Mouse (Mus musculus): Measurements from ENCODE around the gene Bloc1s6. TPM values are rescaled to one million over a fixed set of nuclear protein-coding genes. Genes with fewer than 3 reads are reported as not detected.
A peak's percentile ranks its signal among the peaks of the same experiment; 100 is the strongest.

Gene Bloc1s6
- polyA plus RNA-seq (2015; fragmentation: Nextera tagmentation; extraction: Ambion mirVana) = 32.2 and 35.8 TPM in 2 replicates

- WGBS = under 1% methylated on average over 50 of the region's 59 CpGs
- H3K9ac ChIP-seq = peak within 1 kb of the TSS; percentile 96
- H3K27me3 ChIP-seq (replicated peaks) = peaks cover 25% of the 10 kb centered on the region
- peak within 1 kb of the TSS; percentile 93 for H3K4me3 ChIP-seq
- H3K4me2 ChIP-seq = peak within 1 kb of the TSS; percentile 84
- peak within 1 kb of the TSS; percentile 95 for H3K27ac ChIP-seq (replicated peaks)
- peaks cover 10% of the 10 kb centered on the region for H3K4me1 ChIP-seq
- peak; percentile 80 for ATAC-seq (ENCODE audit: extremely low read depth, insufficient number of reproducible peaks, low FRiP score, low TSS enrichment)
- H3K36me3 ChIP-seq = peaks cover 11% of the 10 kb centered on the region
- H3K9me3 ChIP-seq = no peaks in the 10 kb centered on the region
These were observed at the start of gene Bloc1s6 for GRCm38 (mm10) chr2:122737894-122738830. Bloc1s6 (plus strand) TSS chr2:122738503.

- no peak for ATAC-seq (ENCODE audit: extremely low read depth, insufficient number of reproducible peaks, low FRiP score, low TSS enrichment)
- Histone ChIP-seq H3K4me2 (no peak overlapping the region), H3K4me1 (peaks cover 15% of the 10 kb centered on the region), H3K4me3 (no peak overlapping the region), H3K9ac (no peak overlapping the region), H3K36me3 (no peaks in the 10 kb centered on the region), H3K27me3 (replicated peaks) (no peaks in the 10 kb centered on the region), H3K27ac (replicated peaks) (no peak overlapping the region), H3K9me3 (no peaks in the 10 kb centered on the region)
- WGBS = 80% methylated on average over 2 of the region's 2 CpGs
These were observed 40.8 kb upstream of the Bloc1s6 start for GRCm38 (mm10) chr2:122697526-122697925.

- Histone ChIP-seq H3K4me3 (peak overlapping the region; percentile 75), H3K27ac (replicated peaks) (no peak overlapping the region), H3K27me3 (replicated peaks) (peaks cover 3% of the 10 kb centered on the region; the same call in 1 of the 2 replicates), H3K4me1 (peaks cover 15% of the 10 kb centered on the region), H3K9me3 (no peaks in the 10 kb centered on the region), H3K36me3 (no peaks in the 10 kb centered on the region), H3K9ac (peak overlapping the region; percentile 90), H3K4me2 (peak overlapping the region; percentile 89)
- no peak for ATAC-seq (ENCODE audit: extremely low read depth, insufficient number of reproducible peaks, low FRiP score, low TSS enrichment)
- 66% methylated on average over 8 of the region's 8 CpGs for WGBS
These were observed 37.3 kb upstream of the Bloc1s6 start for GRCm38 (mm10) chr2:122701012-122701411.

- Histone ChIP-seq H3K9ac (peak overlapping the region; percentile 90), H3K27me3 (replicated peaks) (peaks cover 3% of the 10 kb centered on the region; the same call in 1 of the 2 replicates), H3K4me3 (peak overlapping the region; percentile 75), H3K9me3 (no peaks in the 10 kb centered on the region), H3K36me3 (no peaks in the 10 kb centered on the region), H3K27ac (replicated peaks) (peak overlapping the region; percentile 66; the same call in 1 of the 2 replicates), H3K4me1 (peaks cover 15% of the 10 kb centered on the region), H3K4me2 (peak overlapping the region; percentile 89)
- ATAC-seq (ENCODE audit: extremely low read depth, insufficient number of reproducible peaks, low FRiP score, low TSS enrichment) = no peak
- WGBS = under 1% methylated on average over 15 of the region's 15 CpGs
These were observed 36.5 kb upstream of the Bloc1s6 start for GRCm38 (mm10) chr2:122701871-122702180.

- peak within 1 kb of the TSS; percentile 90 for H3K9ac ChIP-seq
- peaks cover 15% of the 10 kb centered on the region for H3K4me1 ChIP-seq
- no peaks in the 10 kb centered on the region for H3K9me3 ChIP-seq
- H3K36me3 ChIP-seq = no peaks in the 10 kb centered on the region
- H3K4me3 ChIP-seq = peak within 1 kb of the TSS; percentile 75
- H3K27ac ChIP-seq (replicated peaks) = peak within 1 kb of the TSS; percentile 66
- H3K27me3 ChIP-seq (replicated peaks) = peaks cover 3% of the 10 kb centered on the region; the same call in 1 of the 2 replicates
- under 1% methylated on average over 105 of the region's 111 CpGs for WGBS
- ATAC-seq (ENCODE audit: extremely low read depth, insufficient number of reproducible peaks, low FRiP score, low TSS enrichment) = peak; percentile 90
- H3K4me2 ChIP-seq = peak within 1 kb of the TSS; percentile 89
These were observed 35.9 kb upstream of the Bloc1s6 start, which contains the start of gene Slc30a4 for GRCm38 (mm10) chr2:122702181-122703036. Slc30a4 (minus strand) TSS chr2:122702663.

- peaks cover 17% of the 10 kb centered on the region for H3K4me1 ChIP-seq
- no peaks in the 10 kb centered on the region for H3K36me3 ChIP-seq
- no peak overlapping the region for H3K9ac ChIP-seq
- H3K9me3 ChIP-seq = no peaks in the 10 kb centered on the region
- H3K4me2 ChIP-seq = no peak overlapping the region
- H3K4me3 ChIP-seq = no peak overlapping the region
- no peak overlapping the region for H3K27ac ChIP-seq (replicated peaks)
- 75% methylated on average over 2 of the region's 2 CpGs for WGBS
- ATAC-seq (ENCODE audit: extremely low read depth, insufficient number of reproducible peaks, low FRiP score, low TSS enrichment) = no peak
- peaks cover 3% of the 10 kb centered on the region; the same call in 1 of the 2 replicates for H3K27me3 ChIP-seq (replicated peaks)
These were observed 33.7 kb upstream of the Bloc1s6 start for GRCm38 (mm10) chr2:122704572-122704971.

GRCm38 (mm10) chr2:122708080-122708479 is 30.2 kb upstream of the Bloc1s6 start:
- Histone ChIP-seq H3K27me3 (replicated peaks) (peaks cover 3% of the 10 kb centered on the region; the same call in 1 of the 2 replicates), H3K9ac (no peak overlapping the region), H3K4me1 (0 out of 2 replicates have a peak, but pooled peaks cover 3% of the 10 kb centered on the region), H3K4me2 (no peak overlapping the region), H3K9me3 (no peaks in the 10 kb centered on the region), H3K4me3 (no peak overlapping the region), H3K36me3 (no peaks in the 10 kb centered on the region), H3K27ac (replicated peaks) (no peak overlapping the region)
- 42% methylated on average over 3 of the region's 3 CpGs for WGBS
- ATAC-seq (ENCODE audit: extremely low read depth, insufficient number of reproducible peaks, low FRiP score, low TSS enrichment) = no peak

GRCm38 (mm10) chr2:122709156-122709555 is 29.1 kb upstream of the Bloc1s6 start:
- H3K9ac ChIP-seq = no peak overlapping the region
- H3K9me3 ChIP-seq = no peaks in the 10 kb centered on the region
- no peak overlapping the region for H3K4me3 ChIP-seq
- no peaks in the 10 kb centered on the region for H3K36me3 ChIP-seq
- H3K4me1 ChIP-seq = 0 out of 2 replicates have a peak, but pooled peaks cover 3% of the 10 kb centered on the region
- 81% methylated on average over 1 of the region's 1 CpGs for WGBS
- no peak overlapping the region for H3K4me2 ChIP-seq
- no peak overlapping the region for H3K27ac ChIP-seq (replicated peaks)
- ATAC-seq (ENCODE audit: extremely low read depth, insufficient number of reproducible peaks, low FRiP score, low TSS enrichment) = no peak
- H3K27me3 ChIP-seq (replicated peaks) = peaks cover under 1% of the 10 kb centered on the region; the same call in 1 of the 2 replicates

- Histone ChIP-seq H3K36me3 (no peaks in the 10 kb centered on the region), H3K4me3 (no peak overlapping the region), H3K27me3 (replicated peaks) (no peaks in the 10 kb centered on the region), H3K27ac (replicated peaks) (no peak overlapping the region), H3K9ac (no peak overlapping the region), H3K9me3 (no peaks in the 10 kb centered on the region), H3K4me1 (0 out of 2 replicates have a peak, but pooled peaks cover 3% of the 10 kb centered on the region), H3K4me2 (no peak overlapping the region)
- 60% methylated on average over 3 of the region's 3 CpGs for WGBS
- ATAC-seq (ENCODE audit: extremely low read depth, insufficient number of reproducible peaks, low FRiP score, low TSS enrichment) = no peak
These were observed 26.4 kb upstream of the Bloc1s6 start for GRCm38 (mm10) chr2:122711911-122712310.

GRCm38 (mm10) chr2:122712848-122713247 is 25.5 kb upstream of the Bloc1s6 start:
- WGBS = 71% methylated on average over 2 of the region's 2 CpGs
- Histone ChIP-seq H3K4me3 (no peak overlapping the region), H3K9ac (no peak overlapping the region), H3K36me3 (no peaks in the 10 kb centered on the region), H3K9me3 (no peaks in the 10 kb centered on the region), H3K4me2 (no peak overlapping the region), H3K4me1 (0 out of 2 replicates have a peak, but pooled peaks cover 3% of the 10 kb centered on the region), H3K27ac (replicated peaks) (no peak overlapping the region), H3K27me3 (replicated peaks) (no peaks in the 10 kb centered on the region)
- no peak for ATAC-seq (ENCODE audit: extremely low read depth, insufficient number of reproducible peaks, low FRiP score, low TSS enrichment)

- Histone ChIP-seq H3K4me2 (no peak overlapping the region), H3K36me3 (no peaks in the 10 kb centered on the region), H3K27me3 (replicated peaks) (no peaks in the 10 kb centered on the region), H3K4me1 (no peaks in the 10 kb centered on the region), H3K27ac (replicated peaks) (no peak overlapping the region), H3K9ac (no peak overlapping the region), H3K9me3 (no peaks in the 10 kb centered on the region), H3K4me3 (no peak overlapping the region)
- ATAC-seq (ENCODE audit: extremely low read depth, insufficient number of reproducible peaks, low FRiP score, low TSS enrichment) = no peak
- WGBS = 56% methylated on average over 5 of the region's 5 CpGs
These were observed 23.1 kb upstream of the Bloc1s6 start for GRCm38 (mm10) chr2:122715148-122715692.

Data from heart, embryonic 13.5 days (tissue).